Comparison of ENCODE assay signal across 12 mouse cellular contexts in genomic region chr8:69324771-69325170, GRCm38 (mm10).
"Had no signal": no experiment of that assay in that cellular context is flagged by ENCODE, and none has a peak within 500 bp of the region (broad histone marks: within the 10 kb centered on the region; RNA-seq: fewer than 3 reads in every experiment).

No protein-coding gene starts in this region.

- DNase-seq: left cerebral cortex, postnatal 4 days; liver; liver, embryonic 13.5 days; liver, postnatal 0 days; lung, adult 18-20 months; lung, adult 2 months; lung, embryonic 14.5 days; lung, postnatal 10 days; lung, postnatal 14 days; lung, postnatal 36 days; lung, postnatal 4 days; midbrain, embryonic 14.5 days had no signal
